Mouse (Mus musculus): Measurements from ENCODE around the gene Soga1. TPM values are rescaled to one million over a fixed set of nuclear protein-coding genes. Genes with fewer than 3 reads are reported as not detected.

Gene Soga1
- polyA plus RNA-seq, 1 experiment from 2014 or later, result 0.65 TPM

DNA sequence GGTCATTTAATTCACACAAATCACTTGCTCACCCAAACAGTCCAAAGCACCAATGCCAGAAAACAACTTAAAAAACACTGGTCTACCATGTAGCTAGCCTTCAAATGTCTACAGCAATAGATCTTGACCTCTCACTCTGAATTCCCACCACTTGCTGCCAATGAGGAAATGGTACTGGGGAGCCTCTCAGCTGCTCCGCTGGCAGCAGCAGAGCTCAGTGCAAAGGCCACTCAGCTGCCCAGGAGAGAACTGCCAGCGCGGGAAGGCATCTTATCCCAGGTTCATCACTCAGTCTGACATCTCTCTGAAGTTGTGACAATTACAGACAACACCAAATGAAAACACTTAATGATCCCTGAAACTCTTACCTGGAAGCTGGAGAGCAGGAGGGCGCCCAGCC, 76.7 kb downstream of the Soga1 start:
- TF ChIP-seq EP300 (optimal IDR thresholded peaks at IDR 0.05) (no peak), CTCF (IDR thresholded peaks at IDR 0.05; ENCODE audit: low read depth) (no peak)
- Histone ChIP-seq H3K4me3 (ENCODE audit: low read depth, low read length) (no peak overlapping the region), H3K4me2 (replicated peaks; ENCODE audit: low read depth) (no peak overlapping the region), H3K27ac (replicated peaks) (no peak overlapping the region), H3K9ac (ENCODE audit: low read length) (no peak overlapping the region), H3K27me3 (ENCODE audit: control insufficient read depth, insufficient read depth, low read length) (no peaks in the 10 kb centered on the region), H3K4me1 (replicated peaks; ENCODE audit: control insufficient read depth, insufficient read depth) (no peaks in the 10 kb centered on the region; the same call in 1 of the 2 replicates), H3K9me3 (ENCODE audit: control insufficient read depth, low read length) (no peaks in the 10 kb centered on the region), H3K36me3 (ENCODE audit: control insufficient read depth, insufficient read depth, low read length) (peaks cover 2% of the 10 kb centered on the region; the same call in 1 of the 2 replicates)
- ATAC-seq (ENCODE audit: low FRiP score, low TSS enrichment) (no peak), DNase-seq (ENCODE audit: low spot score) (no peak)
- 83% methylated on average over 4 of the region's 4 CpGs for WGBS

DNA sequence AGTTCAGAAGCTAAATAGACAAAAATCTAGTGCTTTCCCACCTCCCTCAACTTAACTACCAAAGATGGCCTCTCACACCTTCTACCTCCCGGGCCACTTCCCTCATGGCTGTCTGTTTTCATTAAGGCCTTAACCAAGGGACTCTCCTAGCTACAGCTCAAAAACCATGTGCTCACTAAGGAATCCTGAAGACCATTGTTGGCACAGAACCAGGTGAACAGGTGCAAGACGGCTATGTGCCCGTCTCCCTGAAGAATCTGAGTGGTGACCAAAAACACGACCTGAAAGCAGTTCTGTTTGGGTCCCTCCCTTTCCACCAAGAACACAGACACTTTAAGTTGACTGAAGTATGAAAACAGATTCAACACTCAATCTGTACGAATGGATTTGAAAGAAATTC, 80.8 kb downstream of the Soga1 start:
- no peak for TF ChIP-seq EP300 (optimal IDR thresholded peaks at IDR 0.05)
- no peak for TF ChIP-seq CTCF (IDR thresholded peaks at IDR 0.05; ENCODE audit: low read depth)
- H3K4me2 ChIP-seq (replicated peaks; ENCODE audit: low read depth), result no peak overlapping the region
- H3K27me3 ChIP-seq (ENCODE audit: control insufficient read depth, insufficient read depth, low read length), result no peaks in the 10 kb centered on the region
- no peak overlapping the region for H3K27ac ChIP-seq (replicated peaks)
- no peak overlapping the region for H3K4me3 ChIP-seq (ENCODE audit: low read depth, low read length)
- H3K4me1 ChIP-seq (replicated peaks; ENCODE audit: control insufficient read depth, insufficient read depth), result no peaks in the 10 kb centered on the region
- ATAC-seq (ENCODE audit: low FRiP score, low TSS enrichment), result no peak
- peaks cover 2% of the 10 kb centered on the region; the same call in 1 of the 2 replicates for H3K36me3 ChIP-seq (ENCODE audit: control insufficient read depth, insufficient read depth, low read length)
- DNase-seq (ENCODE audit: low spot score), result no peak
- 89% methylated on average over 5 of the region's 5 CpGs for WGBS
- H3K9ac ChIP-seq (ENCODE audit: low read length), result no peak overlapping the region
- H3K9me3 ChIP-seq (ENCODE audit: control insufficient read depth, low read length), result no peaks in the 10 kb centered on the region

DNA sequence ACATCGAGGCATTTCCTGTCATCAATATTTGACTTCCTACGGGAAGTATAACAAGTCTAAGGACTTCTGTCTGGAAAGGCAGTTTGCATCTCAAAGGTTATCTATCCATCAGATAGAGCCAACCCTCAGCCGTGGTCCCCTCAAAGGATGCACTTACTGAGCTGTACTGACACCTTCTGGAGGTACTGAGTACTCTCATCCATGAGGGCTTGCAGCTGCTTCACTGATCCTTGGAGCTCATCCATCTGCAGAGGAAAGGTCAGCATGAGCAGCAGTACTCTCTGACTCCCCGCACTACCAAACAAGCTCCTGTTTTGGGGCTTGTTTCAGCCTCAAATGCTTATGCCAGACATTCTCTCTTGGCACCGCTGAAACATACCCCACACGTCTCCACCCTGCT, 82.5 kb downstream of the Soga1 start:
- DNase-seq (ENCODE audit: low spot score) (no peak), ATAC-seq (ENCODE audit: low FRiP score, low TSS enrichment) (no peak)
- no peaks in the 10 kb centered on the region for H3K27me3 ChIP-seq (ENCODE audit: control insufficient read depth, insufficient read depth, low read length)
- no peak overlapping the region for H3K9ac ChIP-seq (ENCODE audit: low read length)
- WGBS, result 38% methylated on average over 6 of the region's 6 CpGs
- no peak overlapping the region for H3K4me3 ChIP-seq (ENCODE audit: low read depth, low read length)
- no peaks in the 10 kb centered on the region for H3K9me3 ChIP-seq (ENCODE audit: control insufficient read depth, low read length)
- no peaks in the 10 kb centered on the region for H3K4me1 ChIP-seq (replicated peaks; ENCODE audit: control insufficient read depth, insufficient read depth)
- peaks cover 2% of the 10 kb centered on the region; the same call in 1 of the 2 replicates for H3K36me3 ChIP-seq (ENCODE audit: control insufficient read depth, insufficient read depth, low read length)
- TF ChIP-seq EP300 (optimal IDR thresholded peaks at IDR 0.05) (no peak), CTCF (IDR thresholded peaks at IDR 0.05; ENCODE audit: low read depth) (peak; percentile 86)
- H3K4me2 ChIP-seq (replicated peaks; ENCODE audit: low read depth), result no peak overlapping the region
- H3K27ac ChIP-seq (replicated peaks), result no peak overlapping the region

DNA sequence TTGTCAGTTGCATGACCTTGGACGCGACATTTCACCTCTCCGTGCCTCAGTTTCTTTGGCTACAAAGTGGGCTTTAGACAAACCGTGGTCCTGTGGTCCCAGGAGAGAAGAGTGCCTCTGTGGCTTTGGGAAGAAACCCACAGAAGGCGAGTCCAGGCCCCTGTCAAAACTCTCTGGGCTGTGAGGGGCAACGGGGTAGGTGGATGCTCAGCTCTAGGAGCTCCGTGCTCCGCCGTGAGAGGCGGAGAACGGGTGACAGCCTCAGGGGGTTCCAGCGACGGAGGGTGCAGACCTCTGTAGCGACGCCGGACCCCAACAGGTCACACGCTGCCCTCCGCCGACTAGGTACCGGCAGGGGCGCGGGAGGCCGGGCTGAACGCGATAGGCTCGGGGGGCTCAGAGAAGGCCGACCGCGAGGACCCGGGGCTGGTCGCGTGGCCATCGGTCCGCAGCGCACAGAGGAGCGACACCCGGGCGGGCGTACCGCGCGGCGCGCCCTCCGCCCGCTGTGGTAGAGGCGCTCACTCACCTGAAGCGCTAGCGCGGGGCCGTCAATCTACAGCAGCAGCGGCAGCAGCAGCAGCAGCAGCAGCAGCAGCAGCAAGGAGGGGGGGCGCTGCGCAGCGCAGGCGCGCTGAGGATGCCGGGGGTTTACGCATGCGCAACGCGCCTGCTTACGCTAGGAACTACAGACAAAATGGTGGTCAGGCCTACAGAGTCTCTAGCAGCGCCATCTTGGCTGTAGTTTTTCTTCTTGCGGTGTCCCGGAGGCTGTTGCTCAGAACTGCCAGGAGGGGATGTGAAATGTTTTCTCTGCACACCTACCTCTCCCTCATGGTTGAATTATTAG, 87.4 kb downstream of the Soga1 start, which contains the start of gene Ndrg3:
TSS of gene Ndrg3 (minus strand) at position 587 of the 850 bp plus-strand sequence.
- peak within 1 kb of the TSS; percentile 82 for H3K9ac ChIP-seq (ENCODE audit: low read length)
- peak; percentile 61 for TF ChIP-seq CTCF (IDR thresholded peaks at IDR 0.05; ENCODE audit: low read depth)
- TF ChIP-seq EP300 (optimal IDR thresholded peaks at IDR 0.05), result no peak
- peak; percentile 96 for DNase-seq (ENCODE audit: low spot score)
- peak; percentile 98 for ATAC-seq (ENCODE audit: low FRiP score, low TSS enrichment)
- WGBS, result under 1% methylated on average over 65 of the region's 66 CpGs
- 0 out of 2 replicates have a peak, but pooled peaks cover 5% of the 10 kb centered on the region for H3K4me1 ChIP-seq (replicated peaks; ENCODE audit: control insufficient read depth, insufficient read depth)
- no peaks in the 10 kb centered on the region; the same call in 1 of the 2 replicates for H3K36me3 ChIP-seq (ENCODE audit: control insufficient read depth, insufficient read depth, low read length)
- H3K4me3 ChIP-seq (ENCODE audit: low read depth, low read length), result peak within 1 kb of the TSS; percentile 93
- no peaks in the 10 kb centered on the region for H3K9me3 ChIP-seq (ENCODE audit: control insufficient read depth, low read length)
- 0 out of 2 replicates have a peak within 1 kb of the TSS, but pooled peaks have one; percentile 25 for H3K27ac ChIP-seq (replicated peaks)
- peak within 1 kb of the TSS; percentile 90 for H3K4me2 ChIP-seq (replicated peaks; ENCODE audit: low read depth)
- no peaks in the 10 kb centered on the region for H3K27me3 ChIP-seq (ENCODE audit: control insufficient read depth, insufficient read depth, low read length)

DNA sequence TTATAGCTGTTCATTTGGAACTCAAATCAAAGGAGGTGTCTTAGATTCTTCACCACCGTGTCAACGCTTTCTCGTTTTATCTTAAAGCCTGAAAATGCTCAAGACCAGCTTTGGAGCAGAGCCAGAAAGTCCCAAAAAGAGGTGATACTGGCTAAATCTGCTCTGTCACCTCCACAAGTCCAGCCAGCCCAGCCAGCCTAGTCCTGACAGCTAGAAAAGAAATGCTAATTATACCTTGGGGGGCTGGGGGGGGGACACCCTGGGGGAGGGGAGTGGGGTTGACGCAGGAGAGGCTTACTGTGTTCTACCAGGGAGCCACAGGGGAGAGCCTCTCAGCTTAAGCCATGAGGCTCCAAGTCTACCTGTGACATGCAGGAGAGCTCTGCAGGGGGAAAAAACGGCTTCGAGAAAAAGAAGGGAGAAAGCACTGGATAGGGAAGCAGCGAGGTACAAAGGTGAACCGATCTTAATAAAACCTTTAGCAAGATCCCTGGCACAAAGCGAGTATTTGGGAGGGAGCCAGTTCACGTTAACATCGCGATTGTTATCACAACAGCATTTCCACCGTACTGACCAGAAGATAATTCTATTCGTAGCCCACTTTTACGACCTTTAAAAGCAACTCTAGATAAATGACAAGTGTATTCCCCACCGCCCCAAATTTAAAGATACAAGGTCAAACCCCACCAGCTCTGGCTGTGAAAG, 88.2 kb downstream of the Soga1 start:
- no peaks in the 10 kb centered on the region for H3K9me3 ChIP-seq (ENCODE audit: control insufficient read depth, low read length)
- DNase-seq (ENCODE audit: low spot score), result no peak
- WGBS, result 8% methylated on average over 16 of the region's 16 CpGs
- peak overlapping the region; percentile 82; the same call in 1 of the 2 replicates for H3K9ac ChIP-seq (ENCODE audit: low read length)
- H3K4me1 ChIP-seq (replicated peaks; ENCODE audit: control insufficient read depth, insufficient read depth), result 0 out of 2 replicates have a peak, but pooled peaks cover 5% of the 10 kb centered on the region
- TF ChIP-seq CTCF (IDR thresholded peaks at IDR 0.05; ENCODE audit: low read depth), result no peak
- TF ChIP-seq EP300 (optimal IDR thresholded peaks at IDR 0.05), result no peak
- H3K4me3 ChIP-seq (ENCODE audit: low read depth, low read length), result peak overlapping the region; percentile 93
- no peaks in the 10 kb centered on the region for H3K27me3 ChIP-seq (ENCODE audit: control insufficient read depth, insufficient read depth, low read length)
- no peaks in the 10 kb centered on the region for H3K36me3 ChIP-seq (ENCODE audit: control insufficient read depth, insufficient read depth, low read length)
- peak overlapping the region; percentile 90 for H3K4me2 ChIP-seq (replicated peaks; ENCODE audit: low read depth)
- ATAC-seq (ENCODE audit: low FRiP score, low TSS enrichment), result no peak
- no peak overlapping the region for H3K27ac ChIP-seq (replicated peaks)

Data from stomach, postnatal 0 days (tissue).